9 mouse cellular contexts compared by ENCODE assay signal in the genomic region with DNA sequence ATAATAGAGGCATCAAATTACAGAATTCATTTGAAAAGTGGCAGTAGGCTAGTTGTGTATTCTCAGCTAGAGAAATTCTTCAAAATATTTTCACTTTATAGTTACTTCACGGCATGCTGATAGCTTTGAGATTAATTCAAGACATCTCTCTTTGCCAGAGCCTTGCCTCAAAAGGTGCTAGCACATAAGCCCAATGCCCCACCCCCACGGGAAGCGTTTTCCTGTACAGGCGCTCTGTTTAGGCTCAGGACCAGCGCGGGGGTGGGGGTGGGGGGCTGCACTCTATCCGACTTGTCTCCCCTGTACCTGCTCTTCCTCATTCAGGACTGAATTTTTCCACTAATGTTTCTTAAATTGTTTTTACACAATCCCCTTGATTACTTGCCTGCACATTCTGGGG. TPM values are rescaled to one million over a fixed set of nuclear protein-coding genes. Genes with fewer than 3 reads are reported as not detected.
DNase-seq lines count a peak whose midpoint lies in the region; ATAC-seq and TF ChIP-seq lines count a peak whose summit lies in the region.
"Had no signal": no experiment of that assay in that cellular context is flagged by ENCODE, and none has a peak within 500 bp of the region (broad histone marks: within the 10 kb centered on the region; RNA-seq: fewer than 3 reads in every experiment).

No protein-coding gene starts in this region.

- no peak for TF ChIP-seq CTCF in heart, postnatal 0 days (IDR thresholded peaks at IDR 0.05; ENCODE audit: low read depth)

- WGBS in heart, postnatal 0 days: 10% methylated on average over 7 of the region's 7 CpGs
- 3% methylated on average over 7 of the region's 7 CpGs for WGBS in hindbrain, embryonic 16.5 days
- 2% methylated on average over 7 of the region's 7 CpGs for WGBS in neural tube, embryonic 14.5 days

- no peak for TF ChIP-seq EP300 in heart, postnatal 0 days (IDR thresholded peaks at IDR 0.05; ENCODE audit: low read depth)

- no peak overlapping the region for H3K9ac ChIP-seq in heart, postnatal 0 days (replicated peaks; ENCODE audit: low read depth, low read length)
- H3K9ac ChIP-seq in hindbrain, embryonic 16.5 days (ENCODE audit: low read depth, low read length): no peak overlapping the region
- no peak overlapping the region for H3K9ac ChIP-seq in neural tube, embryonic 14.5 days (replicated peaks; ENCODE audit: low read depth, low read length)
- H3K9ac ChIP-seq: liver, embryonic 13.5 days had no signal

- intact Hi-C loops in left cerebral cortex, postnatal 25 days (cut with DNase I): loop anchor here (2.0 to 5.0 kb wide), 3 partner anchors 61 to 107 kb away; no protein-coding TSS in a partner anchor

- no peak for ATAC-seq in heart, postnatal 0 days (ENCODE audit: insufficient read depth, low read depth)
- ATAC-seq in hindbrain, embryonic 16.5 days: no peak
- no peak for ATAC-seq in neural tube, embryonic 14.5 days (ENCODE audit: low read depth)

- no peak overlapping the region for H3K27ac ChIP-seq in heart, postnatal 0 days (ENCODE audit: low read depth)
- H3K27ac ChIP-seq in hindbrain, embryonic 16.5 days (ENCODE audit: low read depth, low read length): no peak overlapping the region
- H3K27ac ChIP-seq in neural tube, embryonic 14.5 days (ENCODE audit: low read depth, low read length): no peak overlapping the region
- H3K27ac ChIP-seq: liver, embryonic 13.5 days had no signal

- H3K4me2 ChIP-seq in heart, postnatal 0 days (ENCODE audit: low read depth, low read length): peak overlapping the region; percentile 78; the same call in 1 of the 2 replicates
- peak overlapping the region; percentile 69 for H3K4me2 ChIP-seq in hindbrain, embryonic 16.5 days (ENCODE audit: low read length)
- peak overlapping the region; percentile 94 for H3K4me2 ChIP-seq in neural tube, embryonic 14.5 days (ENCODE audit: low read depth, low read length)

- peaks cover 13% of the 10 kb centered on the region for H3K4me1 ChIP-seq in heart, postnatal 0 days (ENCODE audit: control insufficient read depth, insufficient read depth)
- peaks cover 14% of the 10 kb centered on the region for H3K4me1 ChIP-seq in hindbrain, embryonic 16.5 days (ENCODE audit: control insufficient read depth, insufficient read depth, low read depth, low read length)
- H3K4me1 ChIP-seq in neural tube, embryonic 14.5 days (ENCODE audit: control insufficient read depth, insufficient read depth, low read length): peaks cover 13% of the 10 kb centered on the region; the same call in 1 of the 2 replicates

- peak overlapping the region; percentile 47; the same call in 1 of the 2 replicates for H3K4me3 ChIP-seq in heart, postnatal 0 days (ENCODE audit: low read depth, low read length)
- peak overlapping the region; percentile 55 for H3K4me3 ChIP-seq in hindbrain, embryonic 16.5 days (ENCODE audit: low read length)
- peak overlapping the region; percentile 42; the same call in 1 of the 2 replicates for H3K4me3 ChIP-seq in neural tube, embryonic 14.5 days (ENCODE audit: low read depth, low read length)
- H3K4me3 ChIP-seq: liver, embryonic 13.5 days had no signal

- no peaks in the 10 kb centered on the region for H3K9me3 ChIP-seq in heart, postnatal 0 days (replicated peaks; ENCODE audit: control insufficient read depth, low read length)
- no peaks in the 10 kb centered on the region for H3K9me3 ChIP-seq in hindbrain, embryonic 16.5 days (ENCODE audit: control insufficient read depth, low read length)
- no peaks in the 10 kb centered on the region for H3K9me3 ChIP-seq in neural tube, embryonic 14.5 days (ENCODE audit: control insufficient read depth, low read length)
- H3K9me3 ChIP-seq: liver, embryonic 13.5 days had no signal

- no peak for DNase-seq in heart, postnatal 0 days (ENCODE audit: low spot score)
- DNase-seq in heart, postnatal 4 days: no peak
- peak; percentile 54 to 66 for DNase-seq in cerebellum, postnatal 36 days
- no peak for DNase-seq in testis, postnatal 14 days (ENCODE audit: low spot score)
- DNase-seq in urinary bladder, postnatal 10 days (ENCODE audit: low spot score): no peak
- DNase-seq in left cerebral cortex, postnatal 25 days (ENCODE audit: low spot score in 2 of 2): no peak
- DNase-seq: liver, embryonic 13.5 days had no signal

- peaks cover 42% of the 10 kb centered on the region for H3K27me3 ChIP-seq in heart, postnatal 0 days (ENCODE audit: control insufficient read depth, insufficient read depth, low read length)
- peaks cover 4% of the 10 kb centered on the region; the same call in 1 of the 2 replicates for H3K27me3 ChIP-seq in hindbrain, embryonic 16.5 days (replicated peaks; ENCODE audit: control insufficient read depth, insufficient read depth, low read length)
- peaks cover 17% of the 10 kb centered on the region for H3K27me3 ChIP-seq in neural tube, embryonic 14.5 days (ENCODE audit: control insufficient read depth, insufficient read depth, low read length)

- H3K36me3 ChIP-seq in heart, postnatal 0 days (replicated peaks; ENCODE audit: control insufficient read depth, insufficient read depth, low read length): no peaks in the 10 kb centered on the region
- H3K36me3 ChIP-seq in hindbrain, embryonic 16.5 days (ENCODE audit: control insufficient read depth, insufficient read depth, low read length): no peaks in the 10 kb centered on the region
- no peaks in the 10 kb centered on the region for H3K36me3 ChIP-seq in neural tube, embryonic 14.5 days (ENCODE audit: control insufficient read depth, insufficient read depth, low read length)
- H3K36me3 ChIP-seq: liver, embryonic 13.5 days had no signal

RNA-seq across cellular contexts. Expression of a gene that starts 1.3 kb away (rescaled TPM):
- total RNA-seq in heart, postnatal 0 days (2014; rRNA removed; ENCODE audit: low replicate concordance): not detected in 2 replicates
- 0.07 TPM in 2 replicates for polyA plus RNA-seq in heart, postnatal 0 days (2015; fragmentation: Nextera tagmentation; extraction: Ambion mirVana)
- under 1 TPM; 0.10 to 0.11 TPM for total RNA-seq in heart, postnatal 4 days (2021)
- polyA plus RNA-seq in hindbrain, embryonic 16.5 days (2015; fragmentation: Nextera tagmentation; extraction: Ambion mirVana): 2.7 and 2.8 TPM in 2 replicates
- polyA plus RNA-seq in neural tube, embryonic 14.5 days (2014; fragmentation: Nextera tagmentation; extraction: Ambion mirVana): 1.6 and 2.6 TPM in 2 replicates
- 1 to 10 TPM; 7.7 to 8.9 TPM for total RNA-seq in left cerebral cortex, postnatal 25 days (2021)

Comparison
In these comparisons a context has a peak if more than half of its experiments do, and no peak if none do; other contexts are left out.
1. DNase-seq: peak in cerebellum, postnatal 36 days (2 of 2); none in heart, postnatal 0 days (single experiment), heart, postnatal 4 days (single experiment), testis, postnatal 14 days (single experiment), urinary bladder, postnatal 10 days (single experiment) and left cerebral cortex, postnatal 25 days (0 of 2).
2. Peak in every context shown above with its lines, with median percentiles within 50 percentile points of each other: H3K4me2 ChIP-seq and H3K4me3 ChIP-seq.